In the genomic region with DNA sequence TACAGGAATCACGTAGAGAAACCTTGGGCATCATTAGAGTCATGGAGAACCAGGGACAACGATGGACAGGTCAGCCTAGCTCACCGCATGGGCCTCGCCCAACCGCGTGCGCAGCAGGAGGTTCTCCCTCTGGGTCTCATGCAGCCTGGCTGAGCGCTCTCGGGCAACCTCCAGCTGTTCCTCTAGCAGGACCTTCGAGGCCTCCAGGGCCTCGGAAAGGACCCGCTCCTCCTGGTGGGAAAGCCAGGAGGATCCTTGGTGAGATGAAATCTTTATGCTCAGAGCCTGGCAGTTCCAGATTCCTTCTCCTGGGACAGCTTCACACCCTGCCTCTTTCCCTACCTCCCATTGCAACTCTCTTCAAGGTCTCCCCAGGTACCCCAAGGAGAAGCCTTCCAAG, we compare ENCODE assay signal across 9 mouse cellular contexts. TPM values are rescaled to one million over a fixed set of nuclear protein-coding genes. Genes with fewer than 3 reads are reported as not detected.
DNase-seq lines count a peak whose midpoint lies in the region; ATAC-seq and TF ChIP-seq lines count a peak whose summit lies in the region.
"Had no signal": no experiment of that assay in that cellular context is flagged by ENCODE, and none has a peak within 500 bp of the region (broad histone marks: within the 10 kb centered on the region; RNA-seq: fewer than 3 reads in every experiment).

No protein-coding gene starts in this region.

- no peak overlapping the region for H3K4me2 ChIP-seq in heart, postnatal 0 days (ENCODE audit: low read depth, low read length)
- H3K4me2 ChIP-seq in lung, embryonic 15.5 days, result peak overlapping the region; percentile 51; the same call in 1 of the 2 replicates
- H3K4me2 ChIP-seq in embryonic facial prominence, embryonic 15.5 days (replicated peaks), result peak overlapping the region; percentile 40; the same call in 1 of the 2 replicates
- peak overlapping the region; percentile 44 for H3K4me2 ChIP-seq in midbrain, embryonic 12.5 days (replicated peaks)

- DNase-seq in heart, postnatal 0 days (ENCODE audit: low spot score), result no peak
- DNase-seq in heart, adult 9 months (ENCODE audit: low spot score in 2 of 2), result no peak
- DNase-seq in lung, postnatal 25 days (ENCODE audit: low spot score), result no peak
- no peak for DNase-seq in frontal cortex, adult 2 months (ENCODE audit: extremely low spot score in 1 of 2, low spot score in 1 of 2)
- no peak for DNase-seq in spleen, postnatal 14 days (ENCODE audit: low spot score in 2 of 2)

- H3K27ac ChIP-seq in heart, postnatal 0 days (ENCODE audit: low read depth), result no peak overlapping the region
- no peak overlapping the region for H3K27ac ChIP-seq in lung, embryonic 15.5 days
- H3K27ac ChIP-seq in embryonic facial prominence, embryonic 15.5 days (replicated peaks), result no peak overlapping the region
- H3K27ac ChIP-seq in midbrain, embryonic 12.5 days (replicated peaks), result no peak overlapping the region

- 0 out of 2 replicates have a peak, but pooled peaks have one; percentile 3 for ATAC-seq in heart, postnatal 0 days (ENCODE audit: insufficient read depth, low read depth)
- ATAC-seq in lung, embryonic 15.5 days (ENCODE audit: borderline replicate concordance, extremely low read depth, low FRiP score, low TSS enrichment), result no peak
- no peak for ATAC-seq in embryonic facial prominence, embryonic 15.5 days (ENCODE audit: insufficient number of reproducible peaks, low FRiP score, low TSS enrichment, low read depth)
- ATAC-seq in midbrain, embryonic 12.5 days (ENCODE audit: low FRiP score, low read depth), result no peak
- ATAC-seq: activated CD4-positive, CD25-positive, alpha-beta regulatory T cell, adult 4 months had no signal

- WGBS in heart, postnatal 0 days, result 91% methylated on average over 12 of the region's 12 CpGs
- 82% methylated on average over 12 of the region's 12 CpGs for WGBS in lung, embryonic 15.5 days
- 83% methylated on average over 12 of the region's 12 CpGs for WGBS in embryonic facial prominence, embryonic 15.5 days
- 87% methylated on average over 12 of the region's 12 CpGs for WGBS in midbrain, embryonic 12.5 days

- no peaks in the 10 kb centered on the region for H3K9me3 ChIP-seq in heart, postnatal 0 days (replicated peaks; ENCODE audit: control insufficient read depth, low read length)
- H3K9me3 ChIP-seq in lung, embryonic 15.5 days, result no peaks in the 10 kb centered on the region
- H3K9me3 ChIP-seq in embryonic facial prominence, embryonic 15.5 days (replicated peaks), result no peaks in the 10 kb centered on the region
- H3K9me3 ChIP-seq in midbrain, embryonic 12.5 days, result no peaks in the 10 kb centered on the region

- no peak for TF ChIP-seq EP300 in heart, postnatal 0 days (IDR thresholded peaks at IDR 0.05; ENCODE audit: low read depth)

- H3K36me3 ChIP-seq in heart, postnatal 0 days (replicated peaks; ENCODE audit: control insufficient read depth, insufficient read depth, low read length), result no peaks in the 10 kb centered on the region
- no peaks in the 10 kb centered on the region for H3K36me3 ChIP-seq in lung, embryonic 15.5 days
- no peaks in the 10 kb centered on the region for H3K36me3 ChIP-seq in embryonic facial prominence, embryonic 15.5 days
- no peaks in the 10 kb centered on the region for H3K36me3 ChIP-seq in midbrain, embryonic 12.5 days

- TF ChIP-seq CTCF in heart, postnatal 0 days (IDR thresholded peaks at IDR 0.05; ENCODE audit: low read depth), result no peak

- H3K27me3 ChIP-seq in heart, postnatal 0 days (ENCODE audit: control insufficient read depth, insufficient read depth, low read length), result peaks cover 18% of the 10 kb centered on the region
- peaks cover 35% of the 10 kb centered on the region for H3K27me3 ChIP-seq in lung, embryonic 15.5 days
- H3K27me3 ChIP-seq in embryonic facial prominence, embryonic 15.5 days, result peaks cover 27% of the 10 kb centered on the region
- H3K27me3 ChIP-seq in midbrain, embryonic 12.5 days, result peaks cover 49% of the 10 kb centered on the region

- H3K9ac ChIP-seq in heart, postnatal 0 days (replicated peaks; ENCODE audit: low read depth, low read length), result no peak overlapping the region
- no peak overlapping the region for H3K9ac ChIP-seq in lung, embryonic 15.5 days
- no peak overlapping the region for H3K9ac ChIP-seq in embryonic facial prominence, embryonic 15.5 days
- no peak overlapping the region for H3K9ac ChIP-seq in midbrain, embryonic 12.5 days (replicated peaks)

- 0 out of 2 replicates have a peak, but pooled peaks cover 12% of the 10 kb centered on the region for H3K4me1 ChIP-seq in heart, postnatal 0 days (ENCODE audit: control insufficient read depth, insufficient read depth)
- peaks cover 10% of the 10 kb centered on the region for H3K4me1 ChIP-seq in lung, embryonic 15.5 days
- H3K4me1 ChIP-seq in embryonic facial prominence, embryonic 15.5 days, result peaks cover 15% of the 10 kb centered on the region
- peaks cover 23% of the 10 kb centered on the region for H3K4me1 ChIP-seq in midbrain, embryonic 12.5 days

- no peak overlapping the region for H3K4me3 ChIP-seq in heart, postnatal 0 days (ENCODE audit: low read depth, low read length)
- H3K4me3 ChIP-seq in lung, embryonic 15.5 days, result no peak overlapping the region
- H3K4me3 ChIP-seq in embryonic facial prominence, embryonic 15.5 days (replicated peaks), result 0 out of 2 replicates have a peak overlapping the region, but pooled peaks have one; percentile 21
- no peak overlapping the region for H3K4me3 ChIP-seq in midbrain, embryonic 12.5 days

RNA-seq across cellular contexts. Expression of a gene that starts 3.4 kb away (rescaled TPM):
- 0.11 and 2.7 TPM in 2 replicates for total RNA-seq in heart, postnatal 0 days (2014; rRNA removed; ENCODE audit: low replicate concordance)
- polyA plus RNA-seq in heart, postnatal 0 days (2015; fragmentation: Nextera tagmentation; extraction: Ambion mirVana), result 0.08 and 0.36 TPM in 2 replicates
- 1.3 and 1.7 TPM in 2 replicates for polyA plus RNA-seq in lung, embryonic 15.5 days (2015; fragmentation: Nextera tagmentation; extraction: Ambion mirVana)
- polyA plus RNA-seq in embryonic facial prominence, embryonic 15.5 days (2015; fragmentation: Nextera tagmentation; extraction: Ambion mirVana), result 0.80 and 1.8 TPM in 2 replicates
- polyA plus RNA-seq in midbrain, embryonic 12.5 days (2016; fragmentation: Nextera tagmentation; extraction: Ambion mirVana), result 0.69 and 1.1 TPM in 2 replicates
- polyA plus RNA-seq in frontal cortex, adult 2 months (2012; rRNA removed), result 2.5 and 3.8 TPM in 2 replicates

RNA-seq across cellular contexts. Expression of a gene that starts 14.2 kb away (rescaled TPM):
- total RNA-seq in heart, postnatal 0 days (2014; rRNA removed; ENCODE audit: low replicate concordance), result 16.6 and 30.3 TPM in 2 replicates
- 12.4 and 13.4 TPM in 2 replicates for polyA plus RNA-seq in heart, postnatal 0 days (2015; fragmentation: Nextera tagmentation; extraction: Ambion mirVana)
- polyA plus RNA-seq in lung, embryonic 15.5 days (2015; fragmentation: Nextera tagmentation; extraction: Ambion mirVana), result 33.4 and 36.1 TPM in 2 replicates
- 32.0 and 34.2 TPM in 2 replicates for polyA plus RNA-seq in embryonic facial prominence, embryonic 15.5 days (2015; fragmentation: Nextera tagmentation; extraction: Ambion mirVana)
- 7.9 and 10.8 TPM in 2 replicates for polyA plus RNA-seq in midbrain, embryonic 12.5 days (2016; fragmentation: Nextera tagmentation; extraction: Ambion mirVana)
- 34.1 and 36.9 TPM in 2 replicates for polyA plus RNA-seq in frontal cortex, adult 2 months (2012; rRNA removed)

RNA-seq across cellular contexts. Expression of a gene that starts 54.8 kb away (rescaled TPM):
- total RNA-seq in heart, postnatal 0 days (2014; rRNA removed; ENCODE audit: low replicate concordance), result 61.8 and 61.9 TPM in 2 replicates
- 57.6 and 61.4 TPM in 2 replicates for polyA plus RNA-seq in heart, postnatal 0 days (2015; fragmentation: Nextera tagmentation; extraction: Ambion mirVana)
- polyA plus RNA-seq in lung, embryonic 15.5 days (2015; fragmentation: Nextera tagmentation; extraction: Ambion mirVana), result 137 and 153 TPM in 2 replicates
- 137 and 138 TPM in 2 replicates for polyA plus RNA-seq in embryonic facial prominence, embryonic 15.5 days (2015; fragmentation: Nextera tagmentation; extraction: Ambion mirVana)
- 129 and 139 TPM in 2 replicates for polyA plus RNA-seq in midbrain, embryonic 12.5 days (2016; fragmentation: Nextera tagmentation; extraction: Ambion mirVana)
- polyA plus RNA-seq in frontal cortex, adult 2 months (2012; rRNA removed), result 89.9 and 99.5 TPM in 2 replicates

RNA-seq across cellular contexts. Expression of a gene that starts 55.2 kb away (rescaled TPM):
- total RNA-seq in heart, postnatal 0 days (2014; rRNA removed; ENCODE audit: low replicate concordance), result 215 and 344 TPM in 2 replicates
- 623 and 629 TPM in 2 replicates for polyA plus RNA-seq in heart, postnatal 0 days (2015; fragmentation: Nextera tagmentation; extraction: Ambion mirVana)
- polyA plus RNA-seq in lung, embryonic 15.5 days (2015; fragmentation: Nextera tagmentation; extraction: Ambion mirVana), result 245 and 260 TPM in 2 replicates
- polyA plus RNA-seq in embryonic facial prominence, embryonic 15.5 days (2015; fragmentation: Nextera tagmentation; extraction: Ambion mirVana), result 321 and 330 TPM in 2 replicates
- 172 and 191 TPM in 2 replicates for polyA plus RNA-seq in midbrain, embryonic 12.5 days (2016; fragmentation: Nextera tagmentation; extraction: Ambion mirVana)
- polyA plus RNA-seq in frontal cortex, adult 2 months (2012; rRNA removed), result 322 and 340 TPM in 2 replicates
